Mouse (Mus musculus): ENCODE results near the gene Abl1.

DNA sequence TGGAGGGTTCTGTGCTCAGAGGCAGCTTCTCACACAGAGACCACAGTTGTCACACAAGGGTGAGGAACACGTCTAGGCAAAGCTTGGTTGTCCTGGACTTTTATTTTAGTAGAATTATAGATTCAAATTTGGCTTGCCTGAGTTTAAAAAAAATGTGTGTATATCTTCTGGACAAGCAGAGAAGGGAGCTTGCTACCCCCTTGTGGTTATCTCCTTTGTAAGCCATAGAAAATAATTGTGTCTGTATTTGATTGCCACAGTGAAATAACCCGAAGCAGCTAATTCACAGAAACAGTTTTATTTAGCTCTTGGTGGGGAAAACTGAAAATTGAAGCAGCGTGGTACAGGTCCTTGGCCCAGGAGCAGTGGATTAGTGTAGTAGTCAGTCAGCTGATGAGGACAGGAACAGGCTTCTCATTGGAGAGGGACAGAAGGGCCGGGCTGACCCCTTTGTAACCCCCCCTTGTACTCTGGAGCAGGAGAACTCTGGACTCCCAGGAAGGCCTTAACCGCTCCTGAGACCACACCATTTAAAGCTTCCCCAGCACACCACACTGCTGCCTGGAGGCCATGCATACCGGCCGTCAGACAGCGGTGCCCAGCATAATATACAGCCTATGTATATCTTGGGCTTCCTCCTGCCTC lies 94.9 kb downstream of the Abl1 start:
- TF ChIP-seq CTCF (IDR thresholded peaks at IDR 0.05; ENCODE audit: borderline replicate concordance, extremely low read depth, insufficient read depth, insufficient read length) (no peak), POLR2A (IDR thresholded peaks at IDR 0.05; ENCODE audit: borderline replicate concordance, extremely low read depth, insufficient read depth, insufficient read length, poor library complexity, severe bottlenecking) (no peak)

Measured in brain, embryonic 14.5 days (tissue).